12 mouse cellular contexts compared by ENCODE assay signal in the genomic region with DNA sequence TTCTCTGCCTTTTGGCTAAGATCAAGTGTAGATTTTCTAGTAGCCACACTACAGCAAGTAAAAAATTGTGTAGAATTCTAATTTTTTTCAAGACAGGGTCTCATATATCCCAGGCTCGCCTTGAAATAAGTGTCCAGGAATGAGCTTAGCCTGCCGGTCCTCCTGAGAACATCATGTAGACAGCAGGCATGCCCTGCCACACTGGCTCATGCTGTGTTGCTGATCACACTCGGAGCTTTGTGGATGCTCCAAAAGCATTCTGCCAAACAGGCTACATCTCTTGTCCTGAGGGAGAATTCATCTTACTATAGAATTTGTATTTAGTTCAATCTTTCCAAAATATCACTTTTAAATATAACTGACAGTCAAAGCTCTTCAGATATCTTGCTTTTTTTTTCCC.
"Had no signal": no experiment of that assay in that cellular context is flagged by ENCODE, and none has a peak within 500 bp of the region (broad histone marks: within the 10 kb centered on the region; RNA-seq: fewer than 3 reads in every experiment).

No protein-coding gene starts in this region.

- DNase-seq: lung, embryonic 14.5 days; lung, postnatal 10 days; lung, postnatal 4 days; midbrain, embryonic 14.5 days; retina, postnatal 1 day; right cerebral cortex, adult 18-20 months; right cerebral cortex, postnatal 25 days; right cerebral cortex, postnatal 4 days; spleen, adult 18-20 months; thymus, adult 18-20 months; thymus, postnatal 14 days; thymus, postnatal 36 days had no signal
